Mouse (Mus musculus) small intestine, adult 2 months (tissue): ENCODE measurements around the gene Mamdc2.

Source experiments
- CTCF ChIP-seq: fragments of 200-500 bp; IDR thresholded peaks from 2 replicates; pipeline ENCODE4 v1.5.1; 2012; ENCODE audit warnings: low read depth, mild to moderate bottlenecking, control low read depth, inconsistent platforms, low read length, moderate library complexity, mixed read lengths; ENCODE audit not compliant: insufficient replicate concordance, insufficient read length; ENCODE audit errors: extremely low read depth
- POLR2A ChIP-seq: fragments of 200-500 bp; IDR thresholded peaks from 2 replicates; pipeline ENCODE4 v1.6.1; 2012; ENCODE audit warnings: low read depth, mild to moderate bottlenecking, control low read depth, inconsistent platforms, low read length, moderate library complexity

- no peak for TF ChIP-seq CTCF
- no peak for TF ChIP-seq POLR2A
These were observed 86.2 kb downstream of the Mamdc2 start for GRCm38 (mm10) chr19:23362006-23362405.
